Mouse (Mus musculus) bone marrow macrophage, adult 2 months (primary cell): ENCODE results near the gene Tyk2. TPM values are rescaled to one million over a fixed set of nuclear protein-coding genes. Genes with fewer than 3 reads are reported as not detected.

Source experiments
- H3K27ac ChIP-seq: 2 replicates; pipeline ENCODE4 v1.5.1; 2012; ENCODE audit warnings: low read depth, low read length; ENCODE audit not compliant: insufficient read depth
- H3K4me1 ChIP-seq: 2 replicates; pipeline ENCODE4 v1.6.1; 2012; ENCODE audit warnings: low read length; ENCODE audit not compliant: control insufficient read depth, insufficient read depth
- H3K4me3 ChIP-seq: 2 replicates; pipeline ENCODE4 v1.5.1; 2012; ENCODE audit warnings: mild to moderate bottlenecking, low read length, moderate library complexity; ENCODE audit not compliant: insufficient read depth
- CTCF ChIP-seq: IDR thresholded peaks from 2 replicates; pipeline ENCODE4 v1.5.1; 2012; ENCODE audit warnings: low read depth, mild to moderate bottlenecking, low read length, moderate library complexity
- POLR2A ChIP-seq: IDR thresholded peaks from 2 replicates; pipeline ENCODE4 v1.6.1; 2012; ENCODE audit warnings: mild to moderate bottlenecking, low read depth, low read length, borderline replicate concordance
- polyA plus RNA-seq: library from polyadenylated mRNA; stranded (reverse); fragments of >200 nt; gene quantifications from 2 replicates; pipeline ENCODE4 v1.2.4, GENCODE M21; 2012; ENCODE audit not compliant: missing spikeins, insufficient read depth, insufficient read length

The Tyk2 gene
- polyA plus RNA-seq, 1 experiment: 46.3 TPM

- peak overlapping the region; percentile 47 for H3K27ac ChIP-seq
- H3K4me3 ChIP-seq: no peak overlapping the region; the same call in 1 of the 2 replicates
- no peak for TF ChIP-seq CTCF
- no peak for TF ChIP-seq POLR2A
- peaks cover 33% of the 10 kb centered on the region for H3K4me1 ChIP-seq
Measured at GRCm38 (mm10) chr9:21135941-21136381, 4.9 kb upstream of the Tyk2 start.

GRCm38 (mm10) chr9:21135329-21135890 lies 4.4 kb upstream of the Tyk2 start:
- peaks cover 33% of the 10 kb centered on the region for H3K4me1 ChIP-seq
- peak overlapping the region; percentile 47 for H3K27ac ChIP-seq
- TF ChIP-seq CTCF: no peak
- no peak for TF ChIP-seq POLR2A
- H3K4me3 ChIP-seq: no peak overlapping the region

- H3K4me3 ChIP-seq: no peak overlapping the region
- TF ChIP-seq POLR2A (no peak), CTCF (no peak)
- peaks cover 37% of the 10 kb centered on the region for H3K4me1 ChIP-seq
- peak overlapping the region; percentile 43 for H3K27ac ChIP-seq
Measured at GRCm38 (mm10) chr9:21134595-21135328, 3.7 kb upstream of the Tyk2 start.

DNA sequence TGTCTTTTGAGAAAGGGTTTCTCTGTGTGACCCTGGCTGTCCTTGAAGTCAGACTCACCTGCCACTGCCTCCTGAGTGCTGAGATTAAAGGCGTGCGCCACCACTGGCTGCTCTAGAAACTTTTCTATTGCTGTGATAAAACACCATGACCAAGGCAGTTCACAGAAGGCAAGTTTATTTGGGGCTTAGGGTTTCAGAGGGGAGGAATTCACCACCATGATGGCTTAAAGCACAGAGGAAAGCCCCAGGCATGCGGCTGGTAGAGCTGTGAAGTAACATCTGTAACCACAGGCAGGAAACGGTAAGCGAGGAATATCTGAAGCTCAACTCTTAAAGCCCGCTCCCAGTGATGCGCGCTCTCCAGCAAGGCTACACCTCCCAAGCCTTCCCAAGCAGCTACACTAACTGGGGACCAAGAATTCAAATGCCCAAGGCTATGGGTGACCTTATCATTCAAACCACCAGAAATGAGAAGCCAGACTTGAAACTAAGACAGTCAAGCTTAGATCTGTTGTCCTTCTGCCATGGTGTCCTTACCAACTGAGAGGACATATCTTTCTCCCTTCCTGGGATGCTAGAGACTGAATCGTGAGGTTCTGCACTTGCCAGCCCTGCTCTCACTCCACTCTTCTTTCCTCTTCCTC lies 2.1 kb upstream of the Tyk2 start:
- no peak overlapping the region for H3K27ac ChIP-seq

GRCm38 (mm10) chr9:21132102-21132775 lies 1.2 kb upstream of the Tyk2 start:
- Histone ChIP-seq H3K4me3 (no peak overlapping the region), H3K27ac (no peak overlapping the region), H3K4me1 (peaks cover 41% of the 10 kb centered on the region)
- no peak for TF ChIP-seq POLR2A
- TF ChIP-seq CTCF: no peak

More for the DNA sequence above, 2.1 kb upstream of the Tyk2 start:
- Histone ChIP-seq H3K4me1 (peaks cover 41% of the 10 kb centered on the region), H3K4me3 (no peak overlapping the region)
- TF ChIP-seq POLR2A: no peak
- no peak for TF ChIP-seq CTCF

- Histone ChIP-seq H3K4me1 (peaks cover 35% of the 10 kb centered on the region), H3K27ac (peak overlapping the region; percentile 78), H3K4me3 (no peak overlapping the region)
- TF ChIP-seq POLR2A: no peak
- no peak for TF ChIP-seq CTCF
Measured at GRCm38 (mm10) chr9:21126259-21126627, 4.8 kb downstream of the Tyk2 start.

DNA sequence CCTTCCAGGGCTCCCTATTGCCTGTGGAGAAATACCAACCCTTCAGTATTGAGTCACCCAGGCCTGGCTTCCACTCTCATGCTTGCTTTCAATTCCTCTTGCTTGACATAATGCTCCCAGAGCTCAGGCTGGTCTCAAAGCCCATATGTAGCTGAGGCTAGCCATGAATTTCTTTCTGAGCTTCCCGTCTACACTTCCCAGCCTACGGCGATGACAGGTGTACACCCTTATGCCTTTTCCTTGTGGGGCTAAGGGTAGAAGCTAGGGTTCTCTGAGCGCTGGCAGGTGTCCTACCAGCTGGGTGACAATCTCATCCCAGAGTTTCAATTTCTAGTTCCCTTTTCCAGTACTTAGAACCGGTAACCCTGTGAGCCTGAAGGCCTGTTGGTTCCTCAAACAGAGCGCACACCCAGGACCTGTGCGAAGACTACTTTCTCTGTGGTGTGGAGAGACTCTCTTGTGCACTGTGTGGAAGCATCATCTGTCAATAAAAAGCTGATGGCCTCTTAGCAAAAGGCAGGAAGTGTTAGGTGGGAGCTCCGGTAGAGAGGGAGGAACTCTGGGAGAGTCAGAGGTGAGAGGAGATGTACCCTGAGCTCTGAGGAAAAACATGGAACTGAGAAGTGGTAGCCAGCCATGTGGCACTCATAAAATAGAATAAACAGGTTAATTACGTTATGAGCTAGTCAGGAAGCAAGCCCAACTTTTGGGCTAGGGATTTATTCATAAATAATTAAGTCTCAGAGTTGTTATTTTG lies 5.4 kb downstream of the Tyk2 start:
- peaks cover 35% of the 10 kb centered on the region for H3K4me1 ChIP-seq
- TF ChIP-seq POLR2A (no peak), CTCF (no peak)
- peak overlapping the region; percentile 78 for H3K27ac ChIP-seq
- 0 out of 2 replicates have a peak overlapping the region, but pooled peaks have one; percentile 7 for H3K4me3 ChIP-seq

DNA sequence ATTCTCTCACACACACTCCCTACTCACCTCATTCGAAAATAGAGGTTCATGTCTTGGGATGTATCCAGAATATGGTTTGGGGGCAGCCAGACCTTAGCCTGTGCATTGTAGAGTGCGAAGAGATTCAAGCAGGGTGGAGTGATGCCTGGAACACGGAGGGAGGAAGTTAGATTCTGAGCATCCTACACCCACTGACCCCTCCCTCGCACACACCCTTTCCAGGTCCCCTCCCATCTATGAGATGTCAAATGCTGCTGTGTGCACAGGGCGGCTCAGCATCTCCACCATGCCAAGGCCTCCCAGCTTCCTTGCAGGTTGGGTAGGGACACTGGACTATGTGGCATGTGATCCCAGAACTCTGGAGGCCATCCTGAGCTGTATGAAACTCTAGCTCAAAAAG lies 6.2 kb downstream of the Tyk2 start:
- TF ChIP-seq CTCF (no peak), POLR2A (no peak)
- Histone ChIP-seq H3K4me1 (peaks cover 32% of the 10 kb centered on the region), H3K27ac (peak overlapping the region; percentile 78), H3K4me3 (no peak overlapping the region)

DNA sequence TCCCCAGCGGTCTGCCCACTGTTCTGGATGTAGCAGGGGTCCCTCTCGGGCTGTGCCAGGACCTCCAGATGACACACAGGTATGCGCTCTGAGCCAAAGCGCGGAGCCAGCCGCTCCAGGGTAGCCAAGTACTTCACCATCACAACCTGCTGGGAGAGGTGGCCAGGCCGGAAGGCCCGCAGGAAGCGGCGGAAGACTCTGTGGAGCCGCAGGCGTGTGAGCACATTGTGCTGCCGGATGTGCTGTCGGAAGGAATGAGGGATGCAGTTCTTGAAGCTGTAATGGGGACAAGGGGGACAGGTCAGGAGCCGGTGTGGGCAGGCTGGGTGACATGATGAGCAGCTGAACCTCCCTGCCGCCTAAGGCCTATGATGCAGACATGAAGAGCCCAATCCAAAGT lies 9.6 kb downstream of the Tyk2 start:
- TF ChIP-seq CTCF: no peak
- no peak for TF ChIP-seq POLR2A
- H3K4me3 ChIP-seq: no peak overlapping the region
- peaks cover 20% of the 10 kb centered on the region for H3K4me1 ChIP-seq
- no peak overlapping the region for H3K27ac ChIP-seq
